Mouse (Mus musculus): Measurements from ENCODE around the gene Prkcg.

- TF ChIP-seq CTCF (IDR thresholded peaks at IDR 0.05; ENCODE audit: borderline replicate concordance, extremely low read depth, insufficient read depth, insufficient read length) (no peak), POLR2A (IDR thresholded peaks at IDR 0.05; ENCODE audit: borderline replicate concordance, extremely low read depth, insufficient read depth, insufficient read length, poor library complexity, severe bottlenecking) (no peak)
Observed at GRCm38 (mm10) chr7:3280654-3281153, 8.3 kb upstream of the Prkcg start.
